Mouse (Mus musculus) CD8-positive naive resting alpha-beta T cell, adult 2 months (primary cell): ENCODE data around the gene Pou4f1.
"Not testable (repeated sequence)": the region's sequence is repeated elsewhere in the genome, so short reads cannot be mapped to it uniquely, and the experiment has no call there.

ENCODE experiments used
- DNase-seq, 2 experiments: peaks; one replicate each; pipeline ENCODE4 v3.0.0; 2022; ENCODE audit warnings: low read depth in 2 of 2, low spot score in 2 of 2

The Pou4f1 gene

GRCm38 (mm10) chr14:104467966-104468622 is at the start of gene Pou4f1:
Gene Pou4f1 (minus strand): TSS chr14:104467999.
- DNase-seq = no peak

- no peak for DNase-seq
These were observed 43.9 kb upstream of the Pou4f1 start for GRCm38 (mm10) chr14:104511664-104512063.

- DNase-seq = not testable (repeated sequence)
These were observed 35.0 kb upstream of the Pou4f1 start for GRCm38 (mm10) chr14:104502761-104503160.

GRCm38 (mm10) chr14:104479751-104480150 is 12.0 kb upstream of the Pou4f1 start:
- DNase-seq = no peak

GRCm38 (mm10) chr14:104478593-104478992 is 10.8 kb upstream of the Pou4f1 start:
- DNase-seq = no peak

GRCm38 (mm10) chr14:104477616-104478015 is 9.8 kb upstream of the Pou4f1 start:
- DNase-seq = no peak

GRCm38 (mm10) chr14:104475438-104475837 is 7.6 kb upstream of the Pou4f1 start:
- no peak for DNase-seq

GRCm38 (mm10) chr14:104468623-104468970 is 798 bp upstream of the Pou4f1 start:
- DNase-seq = no peak

GRCm38 (mm10) chr14:104467133-104467965 is 450 bp downstream of the Pou4f1 start:
- DNase-seq = no peak

GRCm38 (mm10) chr14:104466557-104466956 is 1.2 kb downstream of the Pou4f1 start:
- no peak for DNase-seq

- DNase-seq = no peak
These were observed 2.1 kb downstream of the Pou4f1 start for GRCm38 (mm10) chr14:104465483-104466235.

GRCm38 (mm10) chr14:104464841-104465240 is 3.0 kb downstream of the Pou4f1 start:
- DNase-seq = no peak

GRCm38 (mm10) chr14:104463631-104464250 is 4.1 kb downstream of the Pou4f1 start:
- no peak for DNase-seq

GRCm38 (mm10) chr14:104461286-104462240 is 6.2 kb downstream of the Pou4f1 start:
- DNase-seq = no peak

GRCm38 (mm10) chr14:104460325-104461285 is 7.2 kb downstream of the Pou4f1 start:
- DNase-seq = no peak

- no peak for DNase-seq
These were observed 8.2 kb downstream of the Pou4f1 start for GRCm38 (mm10) chr14:104459513-104460111.

GRCm38 (mm10) chr14:104458728-104459512 is 8.9 kb downstream of the Pou4f1 start:
- no peak for DNase-seq
